ENCODE assay signal across 7 mouse cellular contexts in the genomic region with DNA sequence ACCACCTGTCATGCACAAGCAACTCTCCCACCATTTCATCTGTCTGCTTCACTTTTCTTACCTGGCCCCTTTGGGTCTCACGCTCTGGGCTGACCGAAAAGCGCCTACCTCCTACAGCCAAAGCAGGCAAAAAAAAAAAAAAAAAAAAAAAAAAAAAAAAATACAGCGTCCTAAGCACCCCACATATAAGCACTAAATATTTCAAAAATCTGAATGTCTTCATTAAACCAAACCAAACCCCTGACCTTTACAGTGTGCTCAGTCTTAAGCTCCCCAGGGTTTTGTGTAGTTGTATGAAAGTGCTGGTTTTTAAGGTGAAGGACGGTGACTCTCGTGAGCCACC. TPM values are rescaled to one million over a fixed set of nuclear protein-coding genes. Genes with fewer than 3 reads are reported as not detected.
DNase-seq lines count a peak whose midpoint lies in the region; ATAC-seq and TF ChIP-seq lines count a peak whose summit lies in the region.

No protein-coding gene starts in this region.

- TF ChIP-seq CTCF in lung, embryonic 14.5 days (IDR thresholded peaks at IDR 0.05; ENCODE audit: low read depth) = no peak
- TF ChIP-seq CTCF in embryonic fibroblast, embryonic 13.5 days (IDR thresholded peaks at IDR 0.05; ENCODE audit: borderline replicate concordance, insufficient read depth, low read length) = no peak
- TF ChIP-seq CTCF in intestine, postnatal 0 days (IDR thresholded peaks at IDR 0.05; ENCODE audit: low read depth) = no peak
- TF ChIP-seq CTCF in olfactory bulb, adult 2 months (IDR thresholded peaks at IDR 0.05; ENCODE audit: insufficient read depth, low read depth, low read length) = no peak

- H3K27me3 ChIP-seq in lung, embryonic 14.5 days (ENCODE audit: insufficient read depth, low read length) = no peaks in the 10 kb centered on the region
- H3K27me3 ChIP-seq in intestine, postnatal 0 days (replicated peaks; ENCODE audit: control insufficient read depth, insufficient read depth, low read length) = no peaks in the 10 kb centered on the region

- peak overlapping the region; percentile 90 for H3K4me2 ChIP-seq in lung, embryonic 14.5 days
- H3K4me2 ChIP-seq in intestine, postnatal 0 days (replicated peaks; ENCODE audit: low read depth) = peak overlapping the region; percentile 97

- H3K4me3 ChIP-seq in lung, embryonic 14.5 days (ENCODE audit: low read depth, low read length) = peak overlapping the region; percentile 88
- H3K4me3 ChIP-seq in embryonic fibroblast, embryonic 13.5 days (ENCODE audit: insufficient read depth, low read length) = peak overlapping the region; percentile 70
- peak overlapping the region; percentile 81 for H3K4me3 ChIP-seq in intestine, postnatal 0 days (ENCODE audit: low read depth, low read length)
- H3K4me3 ChIP-seq in olfactory bulb, adult 2 months (ENCODE audit: insufficient read depth, low read depth, low read length) = peak overlapping the region; percentile 69

- no peak; the same call in 1 of the 2 replicates for ATAC-seq in lung, embryonic 14.5 days (ENCODE audit: insufficient read depth)
- no peak for ATAC-seq in intestine, postnatal 0 days

- peak overlapping the region; percentile 99 for H3K27ac ChIP-seq in lung, embryonic 14.5 days (ENCODE audit: low read depth)
- peak overlapping the region; percentile 98 for H3K27ac ChIP-seq in embryonic fibroblast, embryonic 13.5 days (ENCODE audit: insufficient read depth, low read length)
- H3K27ac ChIP-seq in intestine, postnatal 0 days (ENCODE audit: low read depth, low read length) = peak overlapping the region; percentile 99
- H3K27ac ChIP-seq in olfactory bulb, adult 2 months (ENCODE audit: insufficient read depth, low read depth, low read length) = peak overlapping the region; percentile 93

- H3K36me3 ChIP-seq in lung, embryonic 14.5 days (ENCODE audit: insufficient read depth) = no peaks in the 10 kb centered on the region
- H3K36me3 ChIP-seq in intestine, postnatal 0 days (ENCODE audit: control insufficient read depth, insufficient read depth) = no peaks in the 10 kb centered on the region

- no peak for DNase-seq in lung, embryonic 14.5 days
- no peak for DNase-seq in lung, postnatal 14 days
- DNase-seq in adrenal gland, adult 18-20 months (ENCODE audit: low spot score in 2 of 2) = no peak
- DNase-seq in MN1 (ENCODE audit: low spot score) = no peak

- no peaks in the 10 kb centered on the region for H3K9me3 ChIP-seq in lung, embryonic 14.5 days (ENCODE audit: low read depth, low read length)
- no peaks in the 10 kb centered on the region for H3K9me3 ChIP-seq in intestine, postnatal 0 days (ENCODE audit: control insufficient read depth)

- H3K4me1 ChIP-seq in lung, embryonic 14.5 days (ENCODE audit: insufficient read depth) = 0 out of 2 replicates have a peak, but pooled peaks cover 5% of the 10 kb centered on the region
- no peaks in the 10 kb centered on the region; the same call in 1 of the 2 replicates for H3K4me1 ChIP-seq in embryonic fibroblast, embryonic 13.5 days (ENCODE audit: control insufficient read depth, insufficient read depth, low read length)
- H3K4me1 ChIP-seq in intestine, postnatal 0 days (replicated peaks; ENCODE audit: control insufficient read depth, insufficient read depth, low read length) = no peaks in the 10 kb centered on the region
- H3K4me1 ChIP-seq in olfactory bulb, adult 2 months (ENCODE audit: control insufficient read depth, insufficient read depth, low read length) = peaks cover 4% of the 10 kb centered on the region; the same call in 1 of the 2 replicates

- WGBS in lung, embryonic 14.5 days = 2% methylated on average over 6 of the region's 6 CpGs
- 4% methylated on average over 6 of the region's 6 CpGs for WGBS in intestine, postnatal 0 days
- WGBS in olfactory bulb, adult 2 months = 10% methylated on average over 6 of the region's 6 CpGs

- no peak for TF ChIP-seq POLR2A in embryonic fibroblast, embryonic 13.5 days (IDR thresholded peaks at IDR 0.05; ENCODE audit: low read depth, low read length)
- no peak for TF ChIP-seq POLR2A in olfactory bulb, adult 2 months (IDR thresholded peaks at IDR 0.05; ENCODE audit: insufficient read depth, low read depth, low read length)

- H3K9ac ChIP-seq in lung, embryonic 14.5 days = peak overlapping the region; percentile 98
- H3K9ac ChIP-seq in intestine, postnatal 0 days (ENCODE audit: low read depth, low read length) = peak overlapping the region; percentile 93

RNA-seq across cellular contexts. Expression of a gene that starts 0.9 kb away (rescaled TPM):
- polyA plus RNA-seq in lung, embryonic 14.5 days (2014; fragmentation: Nextera tagmentation; extraction: Ambion mirVana) = 33.3 and 33.6 TPM in 2 replicates
- polyA plus RNA-seq in embryonic fibroblast, embryonic 13.5 days (2011; ENCODE audit: insufficient read length, low read depth, missing spikeins) = 30.9 and 33.6 TPM in 2 replicates
- 8.7 and 8.9 TPM in 2 replicates for polyA plus RNA-seq in intestine, postnatal 0 days (2015; fragmentation: Nextera tagmentation; extraction: Ambion mirVana)
- not detected in 2 replicates for polyA plus RNA-seq in olfactory bulb, adult 2 months (2012; ENCODE audit: insufficient read depth, insufficient read length, low replicate concordance, missing spikeins)
- 10 to 100 TPM; 31.3 to 31.4 TPM for total RNA-seq in adrenal gland, adult 18-20 months (2021)
